Mouse (Mus musculus) midbrain, embryonic 11.5 days (tissue): ENCODE data around the gene Rptor. TPM values are rescaled to one million over a fixed set of nuclear protein-coding genes. Genes with fewer than 3 reads are reported as not detected.

ENCODE experiments used
- ATAC-seq: fragments of 200-750 bp; cut with Nextera tagmentation; 2 replicates; pipeline ENCODE4 v1.8.0; 2017; ENCODE audit warnings: moderate TSS enrichment, moderate library complexity; ENCODE audit not compliant: low FRiP score
- DNase-seq: peaks from one replicate; pipeline ENCODE4 v3.0.0; 2015; ENCODE audit warnings: low spot score; ENCODE audit errors: missing footprints
- H3K27ac ChIP-seq: fragments of 300-500 bp; sonication (generic); 2 replicates; pipeline ENCODE4 v1.5.1; 2014; ENCODE audit warnings: low read depth, low read length
- H3K27me3 ChIP-seq: fragments of 300-500 bp; sonication (generic); 2 replicates; pipeline ENCODE4 v1.6.1; 2014; ENCODE audit warnings: mild to moderate bottlenecking, low read length, moderate library complexity, mixed read lengths; ENCODE audit not compliant: control insufficient read depth, insufficient read depth
- H3K36me3 ChIP-seq: fragments of 300-500 bp; sonication (generic); 2 replicates; pipeline ENCODE4 v1.6.1; 2014; ENCODE audit warnings: mild to moderate bottlenecking, low read length, moderate library complexity, mixed read lengths; ENCODE audit not compliant: control insufficient read depth, insufficient read depth
- H3K4me1 ChIP-seq: fragments of 300-500 bp; sonication (generic); 2 replicates; pipeline ENCODE4 v1.6.1; 2014; ENCODE audit warnings: low read length; ENCODE audit not compliant: control insufficient read depth, insufficient read depth
- H3K4me2 ChIP-seq: fragments of 300-500 bp; sonication (generic); 2 replicates; pipeline ENCODE4 v1.6.1; 2014; ENCODE audit warnings: mild to moderate bottlenecking, moderate library complexity
- H3K4me3 ChIP-seq: fragments of 300-500 bp; sonication (generic); 2 replicates; pipeline ENCODE4 v1.5.1; 2014; ENCODE audit warnings: low read depth, low read length
- H3K9ac ChIP-seq: fragments of 300-500 bp; sonication (generic); 2 replicates; pipeline ENCODE4 v1.6.1; 2014; ENCODE audit warnings: low read length
- H3K9me3 ChIP-seq: fragments of 300-500 bp; sonication (generic); 2 replicates; pipeline ENCODE4 v1.6.1; 2016; ENCODE audit warnings: low read length; ENCODE audit not compliant: control insufficient read depth
- WGBS: fragments of 180-500 bp; shearing (Covaris S2); extraction: QIAGEN DNeasy Blood & Tissue Kit; methylation state at CpG from one replicate; pipeline ENCODE4 v1.1.7; 2014; 5-methylcytosine and 5-hydroxymethylcytosine counted together
- polyA plus RNA-seq: library from polyadenylated mRNA; unstranded; fragments of >200 nt; fragmentation: Nextera tagmentation; extraction: Ambion mirVana; gene quantifications from 2 replicates; pipeline ENCODE4 v1.2.1, GENCODE M21; 2014

Gene Rptor
- polyA plus RNA-seq, 1 experiment from 2014 or later, result 11.1 TPM

DNA sequence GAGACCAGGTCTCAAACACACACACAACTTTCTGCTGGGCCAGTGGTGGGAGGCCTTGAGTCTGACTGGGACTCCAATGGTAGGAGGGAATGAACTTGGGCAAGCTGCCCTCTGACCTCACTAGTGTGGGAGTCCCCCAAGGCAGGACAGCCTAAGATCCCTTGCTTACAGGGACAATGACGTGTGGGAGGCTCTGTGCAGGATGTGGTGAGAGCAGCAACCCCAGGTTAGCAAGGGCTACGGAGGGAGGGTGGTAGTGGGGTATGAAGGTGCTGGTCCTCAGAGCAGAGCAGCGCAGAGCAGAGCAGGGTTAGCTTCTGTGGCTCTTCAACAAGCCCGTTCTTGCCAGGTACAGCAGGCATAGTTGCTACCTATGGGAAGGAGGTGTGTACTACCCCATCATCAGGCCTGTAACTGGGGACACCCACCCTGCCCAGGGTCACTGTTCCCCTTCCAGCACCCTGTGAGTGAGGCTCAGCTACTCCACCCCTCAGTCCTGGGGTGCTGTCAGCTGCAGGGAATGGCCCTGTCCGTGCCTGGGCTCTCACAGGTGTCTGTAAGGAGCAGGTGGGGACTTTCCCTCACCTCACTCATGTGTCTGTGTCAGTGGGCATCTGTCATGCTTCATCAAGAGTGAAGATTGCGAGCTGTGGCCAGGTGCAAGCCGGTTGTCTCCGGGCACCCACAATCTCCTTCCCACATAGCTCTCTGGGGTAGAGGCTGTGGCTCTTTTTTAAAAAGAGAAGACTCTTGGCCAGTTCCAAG lies 331.3 kb downstream of the Rptor start:
- Histone ChIP-seq H3K27me3 (no peaks in the 10 kb centered on the region), H3K36me3 (no peaks in the 10 kb centered on the region), H3K4me2 (no peak overlapping the region), H3K4me3 (no peak overlapping the region), H3K9me3 (no peaks in the 10 kb centered on the region), H3K4me1 (no peaks in the 10 kb centered on the region), H3K9ac (no peak overlapping the region), H3K27ac (no peak overlapping the region)
- WGBS, result 84% methylated on average over 8 of the region's 8 CpGs
- ATAC-seq, result no peak
- DNase-seq, result no peak

GRCm38 (mm10) chr11:119934773-119935172 lies 332.1 kb downstream of the Rptor start:
- Histone ChIP-seq H3K27me3 (no peaks in the 10 kb centered on the region), H3K4me1 (no peaks in the 10 kb centered on the region), H3K36me3 (no peaks in the 10 kb centered on the region), H3K4me2 (no peak overlapping the region), H3K4me3 (no peak overlapping the region), H3K9me3 (no peaks in the 10 kb centered on the region), H3K27ac (no peak overlapping the region), H3K9ac (no peak overlapping the region)
- ATAC-seq, result no peak
- WGBS, result 74% methylated on average over 8 of the region's 8 CpGs
- no peak for DNase-seq

- H3K4me2 ChIP-seq, result no peak overlapping the region
- no peak overlapping the region for H3K27ac ChIP-seq
- 25% methylated on average over 6 of the region's 6 CpGs for WGBS
- no peak for ATAC-seq
- DNase-seq, result peak; percentile 93
- no peaks in the 10 kb centered on the region for H3K9me3 ChIP-seq
- H3K9ac ChIP-seq, result no peak overlapping the region
- no peaks in the 10 kb centered on the region for H3K27me3 ChIP-seq
- H3K4me3 ChIP-seq, result no peak overlapping the region
- no peaks in the 10 kb centered on the region for H3K36me3 ChIP-seq
- no peaks in the 10 kb centered on the region for H3K4me1 ChIP-seq
Measured at GRCm38 (mm10) chr11:119935457-119935856, 332.8 kb downstream of the Rptor start.

DNA sequence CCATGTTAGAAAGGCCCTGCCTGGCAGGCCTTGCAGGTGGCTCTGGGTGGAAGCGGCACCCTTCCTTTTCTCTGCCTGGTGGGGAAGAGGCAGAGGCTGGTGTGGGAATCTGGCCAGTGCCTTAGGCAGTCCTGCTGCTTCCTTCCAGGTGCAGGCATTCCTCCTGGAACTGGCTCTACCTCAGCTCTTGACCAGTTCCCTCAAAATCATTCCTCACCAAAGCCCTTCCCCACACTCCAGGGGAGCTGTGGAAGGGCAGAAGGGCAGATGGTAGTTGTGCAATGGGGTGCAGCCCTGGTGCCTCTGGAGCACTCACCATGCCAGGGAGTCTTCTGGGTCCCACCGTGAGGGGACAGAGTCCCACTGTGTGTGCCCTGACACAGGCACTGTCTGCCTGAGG lies 333.8 kb downstream of the Rptor start:
- Histone ChIP-seq H3K4me2 (no peak overlapping the region), H3K9ac (no peak overlapping the region), H3K36me3 (no peaks in the 10 kb centered on the region), H3K27me3 (no peaks in the 10 kb centered on the region; the same call in 1 of the 2 replicates), H3K4me3 (no peak overlapping the region), H3K4me1 (peaks cover under 1% of the 10 kb centered on the region), H3K9me3 (no peaks in the 10 kb centered on the region), H3K27ac (no peak overlapping the region)
- 90% methylated on average over 2 of the region's 2 CpGs for WGBS
- ATAC-seq (no peak), DNase-seq (no peak)

DNA sequence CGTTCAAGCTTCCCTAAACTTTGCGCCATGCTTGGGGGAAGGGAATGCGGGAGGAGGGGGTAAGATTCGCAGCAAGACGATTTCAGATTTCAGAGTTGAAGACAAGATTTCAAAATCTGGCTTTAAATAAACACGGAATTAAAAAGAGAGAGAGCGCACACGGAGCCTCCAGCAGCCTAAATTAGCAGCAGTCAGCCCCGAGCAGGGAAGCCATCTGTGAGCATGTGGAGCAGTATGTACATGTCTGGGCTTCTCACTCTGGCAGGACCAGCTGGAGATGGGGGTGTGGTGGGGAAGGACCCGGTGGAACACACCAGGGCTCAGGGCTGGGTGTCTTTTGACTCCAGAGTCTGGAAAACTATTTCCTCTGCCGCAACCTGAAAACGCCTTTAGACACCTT lies 334.5 kb downstream of the Rptor start:
- DNase-seq, result no peak
- Histone ChIP-seq H3K36me3 (no peaks in the 10 kb centered on the region), H3K27ac (no peak overlapping the region), H3K4me2 (no peak overlapping the region), H3K4me3 (no peak overlapping the region), H3K4me1 (peaks cover 7% of the 10 kb centered on the region), H3K27me3 (peaks cover 3% of the 10 kb centered on the region; the same call in 1 of the 2 replicates), H3K9ac (no peak overlapping the region), H3K9me3 (no peaks in the 10 kb centered on the region)
- WGBS, result 66% methylated on average over 12 of the region's 12 CpGs
- ATAC-seq, result no peak

DNA sequence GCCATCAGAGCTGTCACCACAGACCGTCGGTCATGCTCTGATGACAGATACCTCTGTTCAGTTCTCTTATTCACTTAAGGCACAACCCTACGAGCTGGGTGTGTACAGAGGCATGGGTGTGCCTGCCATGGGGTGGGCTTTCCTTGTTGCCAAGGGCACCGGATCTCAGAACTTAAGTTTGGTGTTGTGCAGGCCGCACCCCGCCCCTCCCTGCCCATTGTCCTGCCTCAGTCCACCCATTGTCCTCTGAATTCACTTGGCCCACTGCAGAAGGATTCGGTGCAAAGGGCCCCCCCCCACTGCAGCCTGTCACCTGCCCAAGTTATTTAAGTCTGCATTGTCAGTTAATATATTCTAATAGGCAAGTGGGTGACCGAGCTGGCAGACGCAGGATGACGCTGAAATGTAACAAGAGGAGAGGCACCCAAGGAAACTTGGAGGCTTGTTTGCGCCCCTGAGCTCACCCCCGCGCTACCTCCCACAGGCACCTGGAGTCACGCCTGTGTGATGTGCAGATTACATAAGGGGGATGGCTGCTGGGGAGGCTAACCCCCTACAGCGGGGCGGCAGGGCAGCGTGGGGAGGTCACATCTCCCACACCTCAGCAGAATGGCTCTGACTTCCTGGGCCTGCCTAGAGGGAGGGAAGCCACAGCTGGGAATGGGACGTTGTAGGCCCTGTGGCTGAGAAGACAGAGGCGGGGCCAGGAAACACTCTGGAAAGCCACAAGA lies 335.2 kb downstream of the Rptor start:
- H3K36me3 ChIP-seq, result no peaks in the 10 kb centered on the region
- peaks cover 9% of the 10 kb centered on the region for H3K4me1 ChIP-seq
- H3K9me3 ChIP-seq, result no peaks in the 10 kb centered on the region
- peaks cover 3% of the 10 kb centered on the region; the same call in 1 of the 2 replicates for H3K27me3 ChIP-seq
- H3K4me3 ChIP-seq, result no peak overlapping the region
- 62% methylated on average over 19 of the region's 19 CpGs for WGBS
- H3K9ac ChIP-seq, result no peak overlapping the region
- ATAC-seq (no peak), DNase-seq (no peak)
- no peak overlapping the region for H3K27ac ChIP-seq
- H3K4me2 ChIP-seq, result no peak overlapping the region

DNA sequence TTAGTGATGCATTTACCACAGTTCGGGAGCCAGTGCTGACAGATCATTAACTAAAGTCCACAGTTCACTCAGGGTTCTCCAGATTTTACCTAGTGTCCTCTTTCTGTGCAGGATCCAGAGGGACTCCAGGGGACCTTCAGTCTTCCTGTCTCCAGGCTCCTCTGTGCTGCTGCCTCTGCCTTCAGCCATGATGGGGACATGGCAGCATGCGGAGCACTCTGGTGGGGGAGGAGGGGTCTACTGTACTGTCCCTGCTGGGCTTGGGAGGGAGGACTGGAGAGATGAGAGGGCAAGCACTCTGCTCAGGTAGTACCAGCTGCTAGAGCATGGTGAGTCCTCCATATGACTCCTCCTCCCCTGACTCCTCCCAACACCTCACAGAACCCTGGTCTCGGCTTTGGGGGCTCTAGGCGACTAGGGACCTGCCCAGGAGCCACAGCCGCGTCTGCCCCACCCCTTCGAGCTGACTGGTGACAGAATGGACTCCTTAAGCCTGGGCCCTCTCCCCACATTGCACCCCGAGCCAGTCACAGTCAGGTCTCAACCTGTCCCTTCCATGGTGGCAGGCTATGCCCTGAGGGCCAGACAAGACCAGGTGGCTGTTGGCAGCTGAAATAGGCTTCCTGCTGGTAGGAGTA lies 336.5 kb downstream of the Rptor start:
- Histone ChIP-seq H3K36me3 (no peaks in the 10 kb centered on the region), H3K4me1 (peaks cover 12% of the 10 kb centered on the region), H3K27me3 (peaks cover 6% of the 10 kb centered on the region), H3K9me3 (no peaks in the 10 kb centered on the region), H3K4me2 (no peak overlapping the region), H3K9ac (no peak overlapping the region), H3K4me3 (no peak overlapping the region), H3K27ac (no peak overlapping the region)
- WGBS, result 64% methylated on average over 8 of the region's 8 CpGs
- ATAC-seq (no peak), DNase-seq (no peak)

GRCm38 (mm10) chr11:119939711-119940106 lies 337.0 kb downstream of the Rptor start:
- H3K9ac ChIP-seq, result no peak overlapping the region
- H3K27ac ChIP-seq, result no peak overlapping the region
- H3K27me3 ChIP-seq, result peaks cover 7% of the 10 kb centered on the region
- WGBS, result 77% methylated on average over 4 of the region's 4 CpGs
- no peak for ATAC-seq
- no peaks in the 10 kb centered on the region for H3K9me3 ChIP-seq
- peaks cover 12% of the 10 kb centered on the region for H3K4me1 ChIP-seq
- no peak overlapping the region for H3K4me2 ChIP-seq
- no peak overlapping the region for H3K4me3 ChIP-seq
- DNase-seq, result no peak
- H3K36me3 ChIP-seq, result no peaks in the 10 kb centered on the region

GRCm38 (mm10) chr11:119940142-119940541 lies 337.4 kb downstream of the Rptor start:
- Histone ChIP-seq H3K36me3 (no peaks in the 10 kb centered on the region), H3K27ac (no peak overlapping the region), H3K4me2 (no peak overlapping the region), H3K27me3 (peaks cover 7% of the 10 kb centered on the region), H3K9ac (no peak overlapping the region), H3K9me3 (no peaks in the 10 kb centered on the region), H3K4me3 (no peak overlapping the region), H3K4me1 (peaks cover 12% of the 10 kb centered on the region)
- ATAC-seq, result no peak
- 73% methylated on average over 11 of the region's 11 CpGs for WGBS
- DNase-seq, result no peak
